Mouse (Mus musculus) hindbrain, embryonic 14.5 days (tissue): ENCODE results near the gene Edem2. TPM values are rescaled to one million over a fixed set of nuclear protein-coding genes. Genes with fewer than 3 reads are reported as not detected.
"Not testable (repeated sequence)": the region's sequence is repeated elsewhere in the genome, so short reads cannot be mapped to it uniquely, and the experiment has no call there.

Experiments used
- ATAC-seq: fragments of 200-750 bp; cut with Nextera tagmentation; 2 replicates; pipeline ENCODE4 v1.8.0; 2017; ENCODE audit warnings: moderate number of reproducible peaks, mild to moderate bottlenecking, moderate TSS enrichment, moderate library complexity; ENCODE audit not compliant: low FRiP score
- DNase-seq: peaks from one replicate; pipeline ENCODE4 v3.0.0-alpha.2; 2015; ENCODE audit warnings: low spot score
- H3K27ac ChIP-seq: fragments of 300-500 bp; sonication (generic); 2 replicates; pipeline ENCODE4 v1.5.1; 2014; ENCODE audit warnings: mild to moderate bottlenecking, moderate library complexity
- H3K27me3 ChIP-seq: fragments of 300-500 bp; sonication (generic); 2 replicates; pipeline ENCODE4 v1.6.1; 2014; ENCODE audit warnings: mild to moderate bottlenecking, low read length, mixed read lengths; ENCODE audit not compliant: control insufficient read depth, insufficient read depth
- H3K36me3 ChIP-seq: fragments of 300-500 bp; sonication (generic); replicated peaks from 2 replicates; pipeline ENCODE4 v1.6.1; 2014; ENCODE audit not compliant: control insufficient read depth, insufficient read depth
- H3K4me1 ChIP-seq: fragments of 300-500 bp; sonication (generic); replicated peaks from 2 replicates; pipeline ENCODE4 v1.6.1; 2014; ENCODE audit warnings: antibody characterized with exemption, low read length, mixed read lengths; ENCODE audit not compliant: control insufficient read depth, insufficient read depth
- H3K4me2 ChIP-seq: fragments of 300-500 bp; sonication (generic); replicated peaks from 2 replicates; pipeline ENCODE4 v1.6.1; 2014; ENCODE audit warnings: mild to moderate bottlenecking, moderate library complexity
- H3K4me3 ChIP-seq: fragments of 300-500 bp; sonication (generic); replicated peaks from 2 replicates; pipeline ENCODE4 v1.5.1; 2014; ENCODE audit warnings: mild to moderate bottlenecking, low read length
- H3K9ac ChIP-seq: fragments of 300-500 bp; sonication (generic); 2 replicates; pipeline ENCODE4 v1.6.1; 2014
- H3K9me3 ChIP-seq: fragments of 300-500 bp; sonication (generic); 2 replicates; pipeline ENCODE4 v1.6.1; 2016; ENCODE audit warnings: low read length; ENCODE audit not compliant: control insufficient read depth
- WGBS: fragments of 180-500 bp; shearing (Covaris S2); extraction: QIAGEN DNeasy Blood & Tissue Kit; methylation state at CpG from one replicate; pipeline ENCODE4 v1.1.7; 2014; 5-methylcytosine and 5-hydroxymethylcytosine counted together
- polyA plus RNA-seq: library from polyadenylated mRNA; unstranded; fragments of >200 nt; fragmentation: Nextera tagmentation; extraction: Ambion mirVana; gene quantifications from 2 replicates; pipeline ENCODE4 v1.2.1, GENCODE M21; 2014

The Edem2 gene
- polyA plus RNA-seq, 1 experiment from 2014 or later, result 34.2 TPM

- Histone ChIP-seq H3K4me2 (no peak overlapping the region), H3K36me3 (peaks cover 85% of the 10 kb centered on the region), H3K27me3 (no peaks in the 10 kb centered on the region), H3K4me1 (no peaks in the 10 kb centered on the region), H3K9me3 (no peaks in the 10 kb centered on the region), H3K9ac (no peak overlapping the region), H3K27ac (no peak overlapping the region), H3K4me3 (no peak overlapping the region)
- ATAC-seq (no peak), DNase-seq (no peak)
- WGBS, result 91% methylated on average over 5 of the region's 5 CpGs
Measured at GRCm38 (mm10) chr2:155720585-155720984, 8.7 kb downstream of the Edem2 start.

- no peak overlapping the region for H3K27ac ChIP-seq
- H3K27me3 ChIP-seq, result no peaks in the 10 kb centered on the region
- H3K9ac ChIP-seq, result no peak overlapping the region
- no peak for DNase-seq
- WGBS, result 91% methylated on average over 12 of the region's 12 CpGs
- ATAC-seq, result no peak
- peaks cover 87% of the 10 kb centered on the region for H3K36me3 ChIP-seq
- H3K4me3 ChIP-seq, result no peak overlapping the region
- no peak overlapping the region for H3K4me2 ChIP-seq
- H3K4me1 ChIP-seq, result no peaks in the 10 kb centered on the region
- no peaks in the 10 kb centered on the region for H3K9me3 ChIP-seq
Measured at GRCm38 (mm10) chr2:155717082-155717990, 11.9 kb downstream of the Edem2 start.

- no peaks in the 10 kb centered on the region for H3K9me3 ChIP-seq
- H3K27ac ChIP-seq, result no peak overlapping the region
- H3K4me3 ChIP-seq, result no peak overlapping the region
- DNase-seq (no peak), ATAC-seq (no peak)
- H3K4me2 ChIP-seq, result no peak overlapping the region
- no peak overlapping the region for H3K9ac ChIP-seq
- H3K36me3 ChIP-seq, result peaks cover 91% of the 10 kb centered on the region
- no peaks in the 10 kb centered on the region for H3K27me3 ChIP-seq
- 93% methylated on average over 11 of the region's 11 CpGs for WGBS
- H3K4me1 ChIP-seq, result no peaks in the 10 kb centered on the region
Measured at GRCm38 (mm10) chr2:155710557-155710956, 18.7 kb downstream of the Edem2 start.

- 0 out of 2 replicates have a peak, but pooled peaks have one; percentile 37 for ATAC-seq
- H3K9ac ChIP-seq, result no peak overlapping the region
- 78% methylated on average over 4 of the region's 4 CpGs for WGBS
- no peak overlapping the region for H3K4me3 ChIP-seq
- H3K27ac ChIP-seq, result no peak overlapping the region
- H3K27me3 ChIP-seq, result no peaks in the 10 kb centered on the region
- peaks cover 89% of the 10 kb centered on the region for H3K36me3 ChIP-seq
- no peaks in the 10 kb centered on the region for H3K4me1 ChIP-seq
- H3K4me2 ChIP-seq, result no peak overlapping the region
- H3K9me3 ChIP-seq, result no peaks in the 10 kb centered on the region
- DNase-seq, result no peak
Measured at GRCm38 (mm10) chr2:155707251-155707650, 22.0 kb downstream of the Edem2 start.

- 11% methylated on average over 4 of the region's 4 CpGs for WGBS
- DNase-seq (no peak), ATAC-seq (no peak)
- no peak overlapping the region for H3K4me3 ChIP-seq
- H3K4me2 ChIP-seq, result no peak overlapping the region
- 0 out of 2 replicates have a peak overlapping the region, but pooled peaks have one; percentile 11 for H3K9ac ChIP-seq
- H3K27me3 ChIP-seq, result no peaks in the 10 kb centered on the region
- no peaks in the 10 kb centered on the region for H3K9me3 ChIP-seq
- H3K4me1 ChIP-seq, result no peaks in the 10 kb centered on the region
- H3K27ac ChIP-seq, result no peak overlapping the region
- peaks cover 70% of the 10 kb centered on the region for H3K36me3 ChIP-seq
Measured at GRCm38 (mm10) chr2:155703630-155704029, 25.6 kb downstream of the Edem2 start.

- Histone ChIP-seq H3K9ac (no peak overlapping the region), H3K36me3 (peaks cover 56% of the 10 kb centered on the region), H3K4me2 (no peak overlapping the region), H3K27ac (no peak overlapping the region), H3K9me3 (no peaks in the 10 kb centered on the region), H3K27me3 (no peaks in the 10 kb centered on the region), H3K4me3 (no peak overlapping the region), H3K4me1 (no peaks in the 10 kb centered on the region)
- DNase-seq (no peak), ATAC-seq (no peak)
- 92% methylated on average over 19 of the region's 19 CpGs for WGBS
Measured at GRCm38 (mm10) chr2:155701399-155701919, 27.8 kb downstream of the Edem2 start.

GRCm38 (mm10) chr2:155698443-155698842 is 30.8 kb downstream of the Edem2 start:
- not testable (repeated sequence) for ATAC-seq, H3K27ac ChIP-seq, H3K4me2 ChIP-seq, H3K9ac ChIP-seq, H3K9me3 ChIP-seq, H3K4me3 ChIP-seq, H3K27me3 ChIP-seq, DNase-seq, H3K4me1 ChIP-seq
- 92% methylated on average over 6 of the region's 6 CpGs for WGBS
- peaks cover 28% of the 10 kb centered on the region for H3K36me3 ChIP-seq

- peaks cover 12% of the 10 kb centered on the region for H3K36me3 ChIP-seq
- no peaks in the 10 kb centered on the region for H3K9me3 ChIP-seq
- H3K27me3 ChIP-seq, result no peaks in the 10 kb centered on the region
- H3K4me2 ChIP-seq, result no peak overlapping the region
- H3K4me1 ChIP-seq, result no peaks in the 10 kb centered on the region
- no peak overlapping the region for H3K4me3 ChIP-seq
- DNase-seq, result no peak
- no peak for ATAC-seq
- no peak overlapping the region for H3K27ac ChIP-seq
- WGBS, result 75% methylated on average over 7 of the region's 7 CpGs
- no peak overlapping the region for H3K9ac ChIP-seq
Measured at GRCm38 (mm10) chr2:155696851-155697250, 32.4 kb downstream of the Edem2 start.

GRCm38 (mm10) chr2:155696091-155696558 is 33.1 kb downstream of the Edem2 start:
- ATAC-seq, result no peak
- WGBS, result 13% methylated on average over 7 of the region's 7 CpGs

More at GRCm38 (mm10) chr2:155696091-155696558, 33.1 kb downstream of the Edem2 start:
- H3K4me2 ChIP-seq, result no peak overlapping the region
- peaks cover 5% of the 10 kb centered on the region for H3K36me3 ChIP-seq
- peak; percentile 85 for DNase-seq
- no peaks in the 10 kb centered on the region for H3K27me3 ChIP-seq
- no peaks in the 10 kb centered on the region for H3K9me3 ChIP-seq
- H3K4me1 ChIP-seq, result peaks cover 2% of the 10 kb centered on the region
- no peak overlapping the region for H3K9ac ChIP-seq
- H3K4me3 ChIP-seq, result no peak overlapping the region
- no peak overlapping the region for H3K27ac ChIP-seq
